Mouse (Mus musculus) layer of hippocampus, postnatal 36 days (tissue): Measurements from ENCODE around the gene Fsd1l. TPM values are rescaled to one million over a fixed set of nuclear protein-coding genes. Genes with fewer than 3 reads are reported as not detected.

Experiments
- DNase-seq, 2 experiments: peaks; one replicate each; pipeline ENCODE4 v3.0.0; 2022
- total RNA-seq, 2 experiments: library from RNA; stranded (reverse); gene quantifications; 2 replicates each; pipeline ENCODE4 v1.2.3; 2021

Gene Fsd1l
- 10 to 100 TPM; 32.8 to 35.4 TPM for total RNA-seq

GRCm38 (mm10) chr4:53631316-53632010 is at the start of gene Fsd1l:
Gene Fsd1l (plus strand): TSS chr4:53631471.
- DNase-seq = peak; percentile 80 to 82

GRCm38 (mm10) chr4:53587676-53588075 is 43.6 kb upstream of the Fsd1l start:
- no peak for DNase-seq

GRCm38 (mm10) chr4:53588936-53589335 is 42.3 kb upstream of the Fsd1l start:
- no peak for DNase-seq

- no peak for DNase-seq
Measured at GRCm38 (mm10) chr4:53589466-53589865, 41.8 kb upstream of the Fsd1l start.

GRCm38 (mm10) chr4:53590163-53590562 is 41.1 kb upstream of the Fsd1l start:
- DNase-seq = no peak

GRCm38 (mm10) chr4:53590691-53591447 is 40.4 kb upstream of the Fsd1l start:
- DNase-seq = no peak

GRCm38 (mm10) chr4:53591536-53591935 is 39.7 kb upstream of the Fsd1l start:
- no peak for DNase-seq

- no peak for DNase-seq
Measured at GRCm38 (mm10) chr4:53591941-53592340, 39.3 kb upstream of the Fsd1l start.

GRCm38 (mm10) chr4:53592386-53592785 is 38.9 kb upstream of the Fsd1l start:
- no peak for DNase-seq

- DNase-seq = peak; percentile 45 to 51
Measured at GRCm38 (mm10) chr4:53594204-53594603, 37.1 kb upstream of the Fsd1l start.

GRCm38 (mm10) chr4:53595246-53596062 is 35.8 kb upstream of the Fsd1l start:
- no peak for DNase-seq

GRCm38 (mm10) chr4:53596063-53596895 is 35.0 kb upstream of the Fsd1l start:
- DNase-seq = no peak

GRCm38 (mm10) chr4:53600462-53600861 is 30.8 kb upstream of the Fsd1l start:
- DNase-seq = no peak

GRCm38 (mm10) chr4:53614576-53615225 is 16.6 kb upstream of the Fsd1l start:
- no peak for DNase-seq

GRCm38 (mm10) chr4:53617968-53618367 is 13.3 kb upstream of the Fsd1l start:
- DNase-seq = no peak

- DNase-seq = no peak
Measured at GRCm38 (mm10) chr4:53620104-53620503, 11.2 kb upstream of the Fsd1l start.

GRCm38 (mm10) chr4:53621084-53621483 is 10.2 kb upstream of the Fsd1l start:
- DNase-seq = no peak

GRCm38 (mm10) chr4:53621490-53621889 is 9.8 kb upstream of the Fsd1l start:
- DNase-seq = no peak

GRCm38 (mm10) chr4:53623711-53624110 is 7.6 kb upstream of the Fsd1l start:
- no peak for DNase-seq

GRCm38 (mm10) chr4:53624816-53625215 is 6.5 kb upstream of the Fsd1l start:
- peak; percentile 62 to 66 for DNase-seq

- DNase-seq = peak; percentile 25 to 30
Measured at GRCm38 (mm10) chr4:53625263-53625662, 6.0 kb upstream of the Fsd1l start.

- DNase-seq = no peak
Measured at GRCm38 (mm10) chr4:53628924-53629323, 2.3 kb upstream of the Fsd1l start.
